Mouse (Mus musculus) spleen, embryonic (tissue): ENCODE measurements at regions not wholly inside any gene's neighbourhood (a gene's known extent, or its start where the extent isn't known, plus 50 kb on each side); places are given as distances from the start of the nearest gene placed in this dataset.

Experiments
- CTCF ChIA-PET: fragments of 350-600 bp; sonication (Branson Sonifier 250); formaldehyde crosslinking; loops from one replicate; lab custom pipeline; 2022; lab: Charles Lee

DNA sequence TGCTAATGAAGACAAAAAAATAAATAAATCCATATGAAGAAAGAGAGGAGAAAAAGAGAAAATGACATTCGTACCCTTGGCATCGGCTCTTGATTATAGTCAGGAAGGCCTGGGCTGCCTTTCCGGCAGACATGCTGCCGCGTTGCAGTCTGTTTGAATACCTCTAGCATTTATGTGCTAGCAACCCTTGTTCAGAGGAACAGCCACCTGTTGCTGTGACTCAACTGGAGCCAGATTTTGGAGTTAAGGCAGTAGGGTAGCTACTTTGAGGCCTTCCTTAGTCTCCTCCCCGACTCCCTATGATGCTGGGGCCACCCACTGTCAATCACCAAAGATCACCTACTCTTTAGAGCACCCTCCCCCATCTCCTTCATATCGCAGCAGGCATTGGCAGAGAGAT, 148.5 kb upstream of the Cops8 start:
- CTCF ChIA-PET, result no interaction called here

DNA sequence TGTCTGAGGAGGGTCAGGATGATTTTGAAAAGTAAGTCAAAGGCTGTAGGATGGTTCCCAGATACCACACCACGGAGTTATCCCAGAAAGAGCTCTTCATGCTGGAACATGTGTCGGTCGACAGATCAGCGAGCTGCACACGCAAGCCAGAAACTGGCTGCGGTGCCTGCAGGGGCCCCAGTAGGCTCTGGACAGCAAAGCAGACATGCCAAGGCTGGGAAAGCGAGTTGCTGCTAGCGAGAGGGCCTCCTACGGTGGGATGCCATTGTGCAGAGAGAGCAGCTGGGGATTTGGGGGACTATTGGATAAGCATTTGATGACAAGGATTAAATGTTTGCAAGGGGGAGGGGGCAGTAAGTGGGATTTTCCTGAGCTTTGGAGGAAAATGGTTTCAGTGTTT, 145.4 kb upstream of the Cops8 start:
- CTCF ChIA-PET, result no interaction called here

DNA sequence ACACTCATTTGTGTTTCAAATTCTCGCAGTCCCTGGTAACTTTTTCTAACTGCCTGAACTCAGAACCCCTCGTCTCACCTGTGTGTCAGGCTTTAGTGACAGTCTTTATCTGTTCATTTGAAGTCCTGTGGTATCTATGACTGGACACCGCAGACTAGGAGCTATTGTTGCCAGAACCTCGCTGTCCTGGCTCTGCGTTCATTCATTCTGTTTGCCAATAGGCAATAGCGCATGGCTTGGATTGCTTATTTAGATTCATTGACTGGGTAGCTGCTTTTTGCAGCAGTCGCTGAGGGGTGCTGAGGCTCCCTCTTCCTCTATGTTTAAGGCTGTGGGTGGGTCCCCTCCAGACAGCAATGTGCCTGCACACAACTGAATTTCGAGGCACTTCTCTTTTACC, 144.6 kb upstream of the Cops8 start:
- CTCF ChIA-PET, result no interaction called here

DNA sequence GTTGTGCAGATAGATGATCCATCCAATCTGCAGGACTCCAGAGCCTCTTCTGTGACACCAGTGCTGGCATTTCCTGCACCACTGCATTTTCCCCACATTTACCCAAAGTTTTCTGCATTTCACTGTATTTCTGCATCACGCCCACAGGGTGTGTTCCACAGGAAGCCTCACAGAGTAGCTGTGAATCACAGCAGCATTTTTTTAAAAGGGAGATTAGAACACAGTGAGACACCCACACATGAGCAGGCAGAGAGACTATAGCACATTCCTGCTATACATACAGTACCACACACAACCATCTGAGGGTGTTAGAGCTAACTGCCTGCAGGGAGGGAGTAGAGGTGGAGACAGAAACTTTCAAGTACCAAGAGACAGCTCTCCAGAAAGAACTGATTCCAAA, 141.1 kb upstream of the Cops8 start:
- CTCF ChIA-PET, result no interaction called here

DNA sequence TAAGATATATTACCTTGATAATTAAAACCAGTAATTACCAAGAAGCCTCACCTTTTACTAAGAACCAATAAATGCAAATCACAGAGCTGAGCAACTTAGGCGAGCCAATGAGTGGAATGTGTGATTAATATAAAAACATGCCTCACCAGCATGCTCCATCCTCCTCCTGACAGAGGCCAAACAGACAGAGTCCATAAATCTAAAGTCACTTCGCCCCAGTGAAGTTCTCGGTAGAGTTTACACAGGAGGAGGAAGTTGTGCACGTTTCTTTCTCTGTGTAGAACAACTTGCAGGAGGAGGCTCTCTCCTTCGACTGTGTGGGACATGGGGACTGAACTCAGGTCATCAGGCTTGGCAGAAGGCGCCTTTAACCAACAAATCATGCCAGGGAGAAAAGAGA, 139.5 kb upstream of the Cops8 start:
- CTCF ChIA-PET, result no interaction called here

DNA sequence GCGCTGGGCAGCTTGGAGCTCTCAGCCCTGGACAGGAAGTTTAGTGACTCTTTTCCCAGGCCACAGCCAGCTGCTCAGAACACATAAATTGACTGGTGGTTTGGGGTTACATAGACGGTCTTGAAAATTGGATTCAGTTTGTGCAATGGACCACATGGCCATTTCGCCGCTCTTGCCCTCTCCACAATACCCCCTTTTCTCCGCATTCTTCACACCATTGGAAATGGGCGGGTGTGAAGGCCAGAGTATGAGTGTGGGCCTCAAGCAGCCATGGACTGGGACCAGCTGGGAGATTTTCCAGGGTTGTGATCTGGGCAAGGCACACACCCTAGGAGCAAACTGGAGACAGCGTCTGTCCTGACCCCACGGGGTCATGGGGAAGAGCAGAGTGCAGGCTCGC, 135.1 kb upstream of the Cops8 start:
- CTCF ChIA-PET, result no interaction called here

DNA sequence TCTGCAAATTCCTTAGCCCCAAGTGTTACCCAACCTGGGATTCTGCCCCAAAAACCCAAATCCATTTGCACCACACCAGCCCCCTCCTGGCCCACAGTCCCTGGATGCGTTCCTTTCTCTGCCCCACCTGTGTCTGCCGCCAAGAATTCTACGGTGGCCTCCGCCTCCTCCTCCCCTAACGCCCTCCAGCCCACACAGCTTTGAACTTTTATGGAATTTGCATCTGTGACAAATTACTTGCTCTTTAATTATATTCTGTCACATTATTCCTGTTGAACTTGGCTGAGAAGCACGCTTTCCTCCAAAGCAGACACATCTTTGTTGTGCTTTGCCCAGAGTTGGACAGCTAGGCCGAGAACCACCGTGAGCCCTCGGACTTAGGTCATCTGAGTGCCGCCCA, 131.8 kb upstream of the Cops8 start:
- CTCF ChIA-PET, result no interaction called here

DNA sequence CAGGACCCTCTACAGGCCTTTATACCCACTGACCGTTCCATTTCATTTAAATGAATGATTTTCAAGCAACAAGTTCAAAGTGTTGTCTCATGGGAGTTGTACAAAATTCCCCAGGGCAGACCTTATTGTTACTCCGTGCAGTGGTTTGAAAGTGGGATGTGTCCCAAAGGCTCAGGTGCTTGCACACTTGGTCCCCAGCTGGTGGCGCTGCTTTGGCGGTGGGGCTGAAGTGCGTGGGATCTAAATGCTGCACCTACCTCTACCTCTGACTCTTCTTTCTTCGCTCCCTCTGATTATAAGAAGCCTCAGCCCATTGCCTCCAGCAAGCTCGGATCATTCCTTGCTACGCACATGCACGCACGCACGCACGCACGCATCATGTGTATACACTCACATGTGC, 131.0 kb upstream of the Cops8 start:
- CTCF ChIA-PET, result no interaction called here

DNA sequence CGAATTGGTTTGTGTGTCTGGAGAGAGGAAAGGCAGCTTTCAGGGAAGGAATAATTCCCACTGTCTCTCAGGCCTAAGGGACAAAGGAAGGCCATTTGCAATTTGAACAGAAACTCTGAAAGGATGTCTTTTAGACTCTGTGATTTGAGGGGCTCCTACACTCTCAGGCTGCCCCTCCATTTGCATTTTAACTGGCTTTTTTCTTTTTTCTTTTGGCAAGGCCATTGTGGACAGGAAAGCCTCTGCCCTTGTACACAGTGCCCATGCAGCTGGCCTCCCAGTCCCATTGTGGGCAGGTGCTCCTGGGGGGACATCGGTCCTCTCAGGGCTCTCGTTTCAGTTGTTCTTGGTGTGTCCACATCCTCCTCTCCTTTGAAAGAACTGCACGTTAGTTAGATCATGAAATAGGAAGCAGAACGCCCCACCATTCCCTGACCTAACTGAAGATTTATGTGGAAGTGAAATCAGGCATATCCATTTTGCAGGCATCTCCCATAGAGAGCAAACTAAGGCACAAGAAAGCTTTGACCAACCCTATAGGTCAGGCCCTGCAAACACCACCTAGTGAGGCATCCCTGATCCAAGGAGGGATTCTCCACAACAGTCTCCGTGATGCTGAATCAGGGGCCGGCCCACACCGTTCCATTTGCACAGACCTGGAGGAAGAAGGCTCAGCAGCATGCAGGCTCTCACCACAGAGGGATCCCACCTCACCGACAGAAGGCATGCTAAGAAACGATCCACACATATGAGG, 127.5 kb upstream of the Cops8 start:
- CTCF ChIA-PET, result no interaction called here

DNA sequence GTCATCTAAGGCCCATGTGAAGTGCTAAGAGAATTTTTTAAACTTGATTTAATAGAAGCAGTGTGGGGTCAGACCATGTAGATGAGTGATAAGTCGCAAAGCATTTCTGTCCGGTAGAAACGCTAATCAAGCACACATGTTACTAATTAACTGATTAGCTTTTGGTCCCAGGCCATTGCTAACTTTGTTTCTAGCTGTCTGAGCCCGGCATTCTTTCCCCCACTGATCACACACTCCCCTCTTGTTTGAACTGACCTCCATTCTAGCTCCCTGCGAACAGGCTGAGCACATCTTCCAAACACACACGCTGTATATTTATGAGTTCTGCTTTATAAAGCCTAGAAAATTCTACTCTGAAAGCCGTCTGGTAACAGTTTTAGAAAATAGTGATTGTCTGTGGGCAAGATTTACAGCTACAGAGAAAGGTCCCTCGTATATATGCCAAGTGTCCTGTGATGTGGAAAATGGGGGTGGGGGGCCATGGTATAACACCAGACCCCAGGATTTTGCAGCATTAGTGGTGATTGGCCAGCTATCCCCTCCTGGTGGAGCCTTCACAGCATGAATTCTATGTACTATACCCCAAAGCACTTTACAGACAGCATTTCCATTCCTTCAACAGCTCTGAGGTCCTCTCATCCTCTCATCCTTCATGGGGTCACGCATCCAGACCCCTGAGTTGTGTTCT, 126.1 kb upstream of the Cops8 start:
- CTCF ChIA-PET, result no interaction called here

DNA sequence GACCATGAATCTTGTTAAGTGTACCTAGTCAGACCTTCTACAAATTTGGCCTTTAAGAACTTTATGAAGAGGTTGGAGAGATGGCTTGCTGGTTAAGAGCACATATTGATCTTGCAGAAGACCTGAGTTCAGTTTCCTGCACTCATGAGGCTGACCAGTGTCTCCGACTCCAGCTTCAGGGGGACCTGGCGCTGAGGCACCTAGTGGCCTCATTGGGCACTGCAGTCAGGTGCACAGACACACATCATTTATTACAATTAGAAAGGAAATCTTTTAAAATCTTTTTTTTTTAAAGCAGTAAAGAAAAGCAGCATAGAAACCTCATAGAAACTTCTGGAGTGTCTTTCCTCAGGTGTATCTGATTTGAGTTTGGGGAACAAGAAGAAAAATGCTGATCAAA, 123.9 kb upstream of the Cops8 start:
- CTCF ChIA-PET, result no interaction called here

DNA sequence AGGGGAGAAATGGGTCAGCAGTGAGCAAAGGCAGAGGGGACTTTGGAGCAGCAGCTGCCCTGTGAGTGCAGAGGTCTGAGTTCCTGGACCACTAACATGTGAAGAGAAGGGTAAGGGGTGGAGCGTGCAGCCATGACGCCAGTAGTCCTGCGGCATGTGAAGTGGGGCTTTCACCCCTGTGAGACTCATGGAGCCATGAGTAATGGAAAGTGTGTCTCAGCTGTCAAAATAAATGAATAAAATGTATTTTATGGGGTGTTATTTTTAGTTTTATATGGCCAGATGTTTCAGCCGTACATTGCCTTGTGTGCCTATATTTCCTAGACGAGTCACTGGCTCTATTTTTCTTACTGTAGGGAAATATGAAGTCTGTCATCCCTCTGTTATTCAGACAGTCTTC, 121.5 kb upstream of the Cops8 start:
- CTCF ChIA-PET, result no interaction called here

DNA sequence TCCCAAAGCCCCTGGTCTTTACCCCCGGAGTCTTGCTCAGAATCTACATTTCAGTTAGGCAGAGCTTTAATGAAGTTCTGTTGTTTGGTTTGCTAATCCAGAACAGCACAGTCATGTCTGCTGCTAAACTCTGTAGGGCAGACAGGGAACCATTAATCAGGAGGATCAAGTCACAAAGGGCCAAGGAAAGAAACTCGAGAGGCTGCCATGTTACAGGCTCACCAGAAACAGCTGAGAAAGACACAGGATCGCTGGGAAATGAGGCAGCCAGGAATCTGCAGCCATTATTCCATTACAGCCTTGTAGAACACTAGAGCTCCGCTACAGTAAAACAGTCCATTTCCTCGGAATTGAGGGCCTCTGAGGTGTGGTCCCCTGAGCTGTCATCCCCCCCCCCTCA, 121.1 kb upstream of the Cops8 start:
- CTCF ChIA-PET, result no interaction called here

DNA sequence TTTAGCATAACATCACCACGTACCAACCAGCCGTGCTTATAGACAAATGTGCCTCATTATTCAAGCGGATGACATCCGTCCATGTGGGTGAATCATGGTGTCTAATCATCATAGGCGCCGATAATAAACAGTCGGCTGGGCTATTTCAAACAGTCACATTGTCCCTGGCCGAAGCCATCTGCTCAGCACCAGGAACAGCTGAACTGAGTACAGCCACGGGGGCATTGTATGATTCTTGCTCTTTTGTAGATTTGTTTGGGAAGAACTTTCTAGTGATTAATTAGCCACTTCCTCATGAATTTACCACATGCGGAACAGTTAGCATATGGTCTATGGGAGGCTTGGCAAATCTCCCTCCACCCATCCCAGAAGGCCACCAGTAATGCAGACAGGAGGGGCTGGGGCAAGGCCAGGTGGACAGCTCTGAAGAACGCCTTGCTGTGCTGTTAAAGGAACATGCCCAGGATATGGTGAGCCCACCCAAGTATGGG, 116.4 kb upstream of the Cops8 start:
- CTCF ChIA-PET, result no interaction called here

DNA sequence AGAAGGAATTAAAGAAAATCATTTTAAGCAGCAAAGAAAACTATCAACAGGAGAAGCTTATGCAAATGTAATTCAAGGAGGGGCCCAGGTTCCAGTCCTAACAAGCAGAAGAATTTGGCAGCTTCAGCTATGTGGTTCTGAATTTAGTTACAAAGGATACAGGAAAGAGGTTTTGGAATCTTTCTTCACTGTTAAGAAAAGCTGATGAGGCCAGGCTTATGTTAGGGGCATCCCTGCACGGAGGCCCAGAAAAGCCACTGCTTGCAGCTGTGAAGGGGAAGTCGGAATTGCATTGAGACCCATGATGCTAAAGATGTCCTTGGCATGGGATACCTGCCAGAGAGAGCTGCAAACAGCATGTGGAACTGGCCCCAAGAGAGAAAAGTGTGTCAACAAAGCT, 114.9 kb upstream of the Cops8 start:
- CTCF ChIA-PET, result no interaction called here

DNA sequence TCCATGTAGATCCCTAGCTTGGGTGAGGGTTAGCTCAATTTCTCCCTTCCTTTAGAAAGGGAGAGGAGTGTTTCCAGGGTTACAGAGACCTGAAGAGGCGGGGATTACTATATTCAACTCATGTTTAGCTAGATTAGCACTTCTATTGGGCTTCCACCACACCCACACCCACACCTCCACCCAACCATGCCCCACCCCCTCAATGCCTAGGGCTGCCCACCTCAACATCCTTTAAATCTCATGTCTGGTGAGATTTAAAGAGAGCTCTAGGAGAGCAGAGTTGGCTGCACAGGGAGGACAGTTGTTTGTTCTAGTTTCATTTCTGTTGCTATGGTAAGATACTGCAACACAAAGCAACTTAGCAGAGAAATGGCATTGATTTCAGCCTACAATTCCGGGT, 113.8 kb upstream of the Cops8 start:
- CTCF ChIA-PET, result no interaction called here

DNA sequence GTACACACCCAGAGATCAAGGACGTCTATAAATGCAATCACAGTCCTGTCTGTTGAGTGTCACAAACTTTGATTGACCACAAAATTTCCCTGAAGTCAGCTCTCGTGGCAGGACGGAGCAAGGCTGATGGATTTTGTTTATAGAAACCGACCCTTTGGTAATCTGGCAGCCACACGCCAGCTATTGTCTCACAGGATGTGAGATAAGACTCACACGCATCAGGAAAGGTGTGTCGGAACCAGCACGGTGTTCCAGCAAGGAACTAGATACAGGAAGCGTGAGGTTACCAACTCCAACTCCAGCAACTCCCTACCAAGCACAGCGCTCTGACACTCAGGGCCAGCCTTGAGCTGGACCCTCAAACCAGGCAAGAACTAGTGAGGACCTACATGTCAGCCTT, 112.4 kb upstream of the Cops8 start:
- CTCF ChIA-PET, result no interaction called here

DNA sequence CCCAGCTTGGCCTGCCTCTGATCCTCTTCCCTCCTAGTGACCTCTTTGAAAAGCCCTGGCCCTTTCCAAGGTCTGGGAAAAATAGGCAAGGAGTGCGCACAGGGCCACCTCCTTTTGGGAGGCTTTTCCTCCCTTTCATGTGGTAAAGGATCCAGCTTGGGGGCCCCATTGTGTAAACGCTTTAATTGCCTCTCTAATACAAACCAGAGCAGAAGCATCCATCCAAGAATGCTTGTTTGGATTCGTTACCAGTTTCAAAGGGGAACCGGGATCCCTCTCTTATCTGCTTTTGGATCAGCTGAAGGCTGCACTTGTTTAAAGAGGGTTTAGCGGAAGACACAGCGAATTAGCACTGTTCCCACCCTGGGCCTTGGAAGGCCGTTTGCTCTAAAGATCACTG, 109.3 kb upstream of the Cops8 start:
- CTCF ChIA-PET, result no interaction called here

DNA sequence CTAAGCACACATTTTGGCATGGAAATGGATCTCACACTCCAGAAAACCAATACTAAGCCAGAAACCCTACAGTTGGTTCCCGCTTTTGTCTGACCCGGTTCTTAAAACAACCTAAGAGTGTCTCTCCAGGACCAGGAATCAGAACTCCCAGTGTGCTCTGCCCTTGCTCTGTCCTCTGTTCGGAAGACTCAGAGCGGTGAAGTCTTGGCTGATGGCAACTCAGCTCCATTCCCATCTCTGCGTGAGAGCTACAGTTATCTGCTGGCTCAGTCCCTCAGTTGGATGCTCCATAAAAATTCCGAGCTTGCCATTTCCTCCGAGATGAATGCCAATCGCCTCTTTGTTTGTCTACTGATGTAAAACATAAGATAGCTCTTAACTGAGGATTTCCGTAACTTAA, 107.6 kb upstream of the Cops8 start:
- CTCF ChIA-PET, result no interaction called here

DNA sequence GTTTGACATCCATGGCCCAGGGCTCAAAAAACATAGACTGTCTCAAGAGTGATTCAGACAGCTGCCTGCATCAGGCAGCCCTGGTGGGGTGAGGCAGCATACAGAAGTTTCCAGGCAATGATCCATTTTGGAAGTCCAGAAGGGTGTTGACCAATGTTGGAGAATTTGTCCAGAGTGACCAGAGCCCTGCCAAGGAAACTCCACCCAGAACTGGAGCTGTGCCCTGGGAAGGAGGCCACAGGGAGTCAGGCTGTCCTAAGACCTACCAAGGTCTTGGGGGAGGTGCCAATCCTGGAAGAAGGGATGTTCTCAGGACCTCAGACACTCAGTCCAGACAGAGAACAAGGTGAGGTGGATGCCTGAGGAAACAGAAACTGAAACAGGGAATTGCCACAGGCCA, 105.2 kb upstream of the Cops8 start:
- CTCF ChIA-PET, result no interaction called here

DNA sequence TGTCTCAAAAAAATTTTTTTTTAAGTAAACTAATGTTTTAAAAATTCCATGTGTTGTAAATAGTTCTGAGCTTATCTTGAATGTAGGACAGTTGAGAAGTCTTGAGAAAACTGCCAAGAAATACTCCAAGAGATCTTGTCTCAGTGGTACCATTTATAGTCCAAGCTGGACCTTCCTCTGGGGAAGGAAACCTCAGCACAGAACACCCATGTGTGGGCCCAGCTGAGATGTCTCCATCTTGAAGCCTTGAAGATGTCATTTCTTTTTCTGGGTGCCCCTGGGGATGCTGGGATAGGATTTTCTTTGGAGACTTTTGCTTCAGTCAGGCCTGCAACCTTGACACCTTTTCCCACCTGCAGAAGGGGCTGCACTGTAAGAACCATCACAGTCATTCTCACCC, 101.4 kb upstream of the Cops8 start:
- CTCF ChIA-PET, result no interaction called here

DNA sequence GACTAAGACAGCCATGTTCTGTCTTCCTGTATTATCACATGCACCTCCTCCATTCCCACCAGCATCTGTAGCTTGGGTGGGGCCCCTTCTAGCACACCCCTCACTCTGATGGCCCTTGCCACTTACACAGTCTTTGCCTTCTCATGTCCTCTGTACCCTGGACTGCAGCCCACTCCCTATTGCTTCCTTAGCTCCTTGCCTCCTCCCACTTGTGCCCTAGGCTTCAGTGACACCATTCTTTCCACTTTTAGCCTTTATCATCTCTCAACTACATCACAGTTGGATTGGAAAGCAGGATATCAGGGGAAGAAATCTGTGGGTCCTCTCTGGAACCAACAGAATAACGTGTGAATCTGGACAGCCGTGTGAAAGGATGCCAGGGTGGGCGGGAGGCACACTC, 100.4 kb upstream of the Cops8 start:
- CTCF ChIA-PET, result no interaction called here

DNA sequence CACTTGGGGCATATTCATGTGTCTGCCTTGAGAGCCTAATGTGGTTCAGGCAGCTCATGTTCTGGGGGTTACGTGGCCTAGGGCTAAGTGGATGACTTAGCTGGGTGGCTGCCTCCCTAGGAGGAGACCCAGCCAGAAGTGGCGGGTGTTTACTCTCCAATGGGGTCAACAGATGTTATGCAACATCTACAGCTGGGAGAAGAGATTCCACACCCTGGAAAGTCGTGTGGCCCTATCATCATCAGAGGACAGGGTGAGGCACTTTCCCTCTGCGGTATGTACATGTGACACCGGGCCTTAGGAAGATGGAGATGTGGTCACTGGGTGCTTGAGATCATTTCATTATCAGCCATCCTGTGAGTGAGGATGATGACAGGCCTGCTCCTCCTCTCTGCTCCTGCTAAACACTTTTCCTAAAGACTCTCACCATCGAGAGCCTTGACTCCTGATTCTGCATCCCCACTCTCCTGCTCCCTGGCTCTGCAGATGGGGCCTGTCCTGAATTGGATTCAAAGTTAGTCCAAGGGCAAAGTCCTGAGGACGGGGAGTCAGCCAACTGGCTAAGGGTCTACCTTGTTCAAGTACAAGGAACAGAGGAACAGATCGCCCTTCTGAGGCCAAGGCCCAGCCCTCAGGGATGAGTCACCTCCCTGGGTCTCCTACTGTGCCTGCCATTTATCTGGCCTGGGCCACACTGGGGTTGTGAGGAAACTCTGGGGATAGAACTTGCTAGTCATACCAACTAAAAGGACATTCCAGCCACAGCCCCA, 99.8 kb upstream of the Cops8 start:
- CTCF ChIA-PET, result no interaction called here
